Mouse (Mus musculus): ENCODE measurements around the gene 1700020D05Rik. TPM values are rescaled to one million over a fixed set of nuclear protein-coding genes. Genes with fewer than 3 reads are reported as not detected.

The 1700020D05Rik gene
- polyA plus RNA-seq (2012; ENCODE audit: insufficient read depth, insufficient read length, missing spikeins): 1.1 TPM in 1 of 2 replicates, not detected in the other

- Histone ChIP-seq H3K4me1 (ENCODE audit: control insufficient read depth, insufficient read depth, insufficient read length, low read length) (no peaks in the 10 kb centered on the region), H3K27ac (replicated peaks; ENCODE audit: low read depth, low read length) (no peak within 1 kb of the TSS), H3K4me3 (ENCODE audit: insufficient read depth, low read depth, low read length) (no peak within 1 kb of the TSS)
Measured at GRCm38 (mm10) chr19:5503687-5504086, at the start of gene 1700020D05Rik. TSS of gene 1700020D05Rik (minus strand) at chr19:5503787.

DNA sequence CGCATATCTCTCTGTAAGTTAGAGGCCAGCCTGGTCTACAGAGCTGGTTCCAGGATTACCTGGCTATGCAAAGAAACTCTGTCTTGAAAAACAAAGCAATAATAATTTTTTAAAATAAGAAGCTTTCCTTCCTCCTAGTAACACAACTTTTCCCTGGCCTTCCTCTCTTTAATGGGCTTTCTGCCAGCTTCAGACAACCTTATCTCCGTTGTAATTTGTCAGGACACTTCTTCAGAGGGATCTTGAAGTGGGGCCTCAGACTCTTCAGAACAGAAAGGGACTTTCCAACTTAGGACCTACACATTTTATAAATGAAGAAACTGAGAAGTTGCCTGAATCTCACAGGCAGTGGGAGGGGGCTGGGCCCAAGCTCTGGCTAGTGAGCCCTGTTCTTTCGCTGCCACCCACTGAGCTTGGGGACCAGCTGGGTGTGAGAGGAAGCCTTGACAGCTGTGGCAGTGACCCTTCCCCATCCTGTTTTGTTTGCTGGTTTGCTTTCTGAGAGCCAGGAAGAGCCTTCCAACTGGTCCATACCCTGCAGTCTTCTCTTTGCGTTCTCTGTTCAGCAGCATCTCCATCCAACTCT lies 44.0 kb upstream of the 1700020D05Rik start:
- H3K4me1 ChIP-seq (ENCODE audit: control insufficient read depth, insufficient read depth, insufficient read length, low read length): no peaks in the 10 kb centered on the region
- no peak overlapping the region for H3K27ac ChIP-seq (replicated peaks; ENCODE audit: low read depth, low read length)
- no peak overlapping the region for H3K4me3 ChIP-seq (ENCODE audit: insufficient read depth, low read depth, low read length)

DNA sequence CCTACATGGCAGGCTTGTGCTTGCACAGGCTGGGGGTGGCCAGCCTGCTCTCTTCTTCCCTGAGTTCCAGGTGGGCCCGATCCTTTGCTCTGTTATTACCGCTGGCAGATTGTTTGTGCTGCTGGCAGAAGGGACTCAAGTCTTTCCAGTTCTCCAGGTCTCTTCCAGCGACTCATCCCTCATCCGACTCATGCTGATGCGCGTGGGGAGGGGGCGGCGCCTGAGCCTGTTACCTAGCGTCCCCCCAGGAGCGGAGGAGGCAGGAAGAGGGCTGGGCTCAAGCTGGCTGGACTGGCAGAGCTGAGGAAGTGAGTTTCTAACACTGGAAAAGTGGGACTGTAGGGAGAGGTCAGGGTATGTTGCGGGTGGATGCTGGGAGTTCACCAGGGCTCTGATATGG lies 40.4 kb upstream of the 1700020D05Rik start:
- H3K4me1 ChIP-seq (ENCODE audit: control insufficient read depth, insufficient read depth, insufficient read length, low read length): no peaks in the 10 kb centered on the region
- no peak overlapping the region for H3K4me3 ChIP-seq (ENCODE audit: insufficient read depth, low read depth, low read length)
- no peak overlapping the region for H3K27ac ChIP-seq (replicated peaks; ENCODE audit: low read depth, low read length)

GRCm38 (mm10) chr19:5543362-5543761 lies 39.8 kb upstream of the 1700020D05Rik start:
- Histone ChIP-seq H3K4me3 (ENCODE audit: insufficient read depth, low read depth, low read length) (no peak overlapping the region), H3K4me1 (ENCODE audit: control insufficient read depth, insufficient read depth, insufficient read length, low read length) (no peaks in the 10 kb centered on the region), H3K27ac (replicated peaks; ENCODE audit: low read depth, low read length) (no peak overlapping the region)

DNA sequence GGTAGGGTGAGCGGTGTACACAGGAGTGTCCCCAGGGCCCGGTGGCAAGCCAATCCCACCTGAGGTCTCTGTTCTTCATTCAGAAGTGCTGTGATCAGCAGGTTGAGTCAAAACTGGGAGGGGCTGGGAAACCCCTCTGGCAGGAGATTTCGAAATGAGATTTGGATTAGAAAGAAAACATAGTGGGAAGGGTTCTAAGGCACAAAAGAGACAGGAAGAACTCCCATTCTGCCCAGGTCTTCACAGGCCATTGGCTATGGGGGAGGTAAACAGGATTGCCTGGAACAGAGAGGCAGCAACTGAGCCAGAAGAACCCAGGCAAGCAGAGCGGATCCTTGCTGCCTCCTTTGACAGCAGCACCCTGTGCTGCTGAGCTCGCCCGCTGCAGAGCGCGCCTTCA lies 35.2 kb upstream of the 1700020D05Rik start:
- no peak overlapping the region for H3K4me3 ChIP-seq (ENCODE audit: insufficient read depth, low read depth, low read length)
- no peaks in the 10 kb centered on the region for H3K4me1 ChIP-seq (ENCODE audit: control insufficient read depth, insufficient read depth, insufficient read length, low read length)
- no peak overlapping the region for H3K27ac ChIP-seq (replicated peaks; ENCODE audit: low read depth, low read length)

DNA sequence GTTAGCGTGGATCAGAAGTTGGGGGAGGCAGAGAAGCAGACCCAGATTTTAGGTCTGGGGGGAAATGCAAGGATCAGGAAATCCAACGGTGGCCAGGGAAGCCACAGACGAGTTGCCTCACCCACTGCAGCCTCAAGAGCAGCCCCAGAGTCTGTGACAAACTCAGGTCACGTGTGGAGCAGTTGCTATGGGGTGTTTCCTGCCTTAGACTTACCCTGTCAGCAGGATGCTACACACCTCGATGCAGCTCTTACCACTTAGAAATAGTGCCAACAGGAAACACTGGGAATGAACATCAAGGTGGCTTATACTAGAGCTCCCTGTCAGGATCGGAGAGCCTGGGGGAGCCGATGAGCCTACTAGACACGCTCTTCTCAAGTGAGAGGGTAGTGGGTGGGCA lies 28.9 kb upstream of the 1700020D05Rik start:
- no peak overlapping the region for H3K27ac ChIP-seq (replicated peaks; ENCODE audit: low read depth, low read length)
- no peak overlapping the region for H3K4me3 ChIP-seq (ENCODE audit: insufficient read depth, low read depth, low read length)
- H3K4me1 ChIP-seq (ENCODE audit: control insufficient read depth, insufficient read depth, insufficient read length, low read length): no peaks in the 10 kb centered on the region; the same call in 1 of the 2 replicates

DNA sequence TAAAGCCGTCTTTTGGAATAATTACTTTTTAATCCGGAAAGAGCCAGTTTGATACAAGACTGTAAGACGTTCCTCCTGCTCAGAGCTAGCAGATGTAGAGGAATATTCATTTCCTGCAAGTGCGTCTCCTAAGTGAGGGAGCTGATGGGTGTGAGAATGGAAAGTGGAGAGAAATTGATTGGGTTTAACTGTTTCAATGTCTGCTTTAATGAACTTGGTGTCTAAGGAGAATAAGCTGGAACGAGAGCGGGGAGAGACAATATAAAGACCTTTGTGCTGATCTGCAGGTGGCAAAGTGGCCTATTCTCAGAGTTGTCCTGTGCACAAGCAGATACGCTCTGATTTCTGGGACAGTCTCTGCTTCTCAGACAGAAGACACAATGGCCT lies 26.5 kb upstream of the 1700020D05Rik start:
- no peaks in the 10 kb centered on the region; the same call in 1 of the 2 replicates for H3K4me1 ChIP-seq (ENCODE audit: control insufficient read depth, insufficient read depth, insufficient read length, low read length)
- H3K27ac ChIP-seq (replicated peaks; ENCODE audit: low read depth, low read length): no peak overlapping the region
- no peak overlapping the region for H3K4me3 ChIP-seq (ENCODE audit: insufficient read depth, low read depth, low read length)

DNA sequence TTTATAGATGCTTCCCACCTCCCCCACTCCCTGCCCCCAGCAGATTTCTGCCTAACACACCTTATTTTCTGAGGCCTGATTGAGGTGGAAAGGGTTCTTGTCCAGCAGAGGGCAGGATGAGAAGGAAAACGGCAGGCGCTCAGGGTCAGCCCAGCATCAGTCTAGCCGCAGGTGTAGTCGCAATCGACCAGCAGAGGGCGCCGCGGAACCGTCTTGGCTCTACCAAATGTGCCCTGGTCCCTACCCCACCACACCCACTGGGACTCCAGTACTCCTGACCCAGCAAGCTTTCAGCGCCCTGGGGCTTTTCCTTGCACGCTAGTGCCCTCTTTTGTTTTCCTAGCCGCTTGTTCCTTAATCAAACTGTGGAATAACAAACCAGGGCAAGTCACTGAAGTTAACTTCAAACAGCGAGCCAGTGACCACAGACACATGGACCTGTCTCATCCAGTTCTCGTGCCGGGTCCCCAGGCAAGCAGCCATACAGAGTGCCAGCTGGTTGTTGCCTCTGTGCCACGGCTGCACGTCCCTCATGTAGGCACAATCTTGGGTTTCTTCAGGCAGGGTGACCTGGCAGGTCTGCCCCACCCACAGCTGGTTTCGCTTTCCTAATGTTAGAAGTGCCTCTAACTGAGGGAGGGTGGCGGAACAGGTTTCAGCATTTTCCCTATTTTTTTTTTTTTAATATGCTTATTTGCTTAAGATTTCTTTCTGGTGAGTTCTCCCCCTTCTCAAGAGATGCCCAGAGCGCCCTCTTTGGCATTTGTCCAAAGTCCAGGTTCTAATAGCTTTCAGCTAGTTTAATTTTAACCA lies 25.9 kb upstream of the 1700020D05Rik start:
- no peak overlapping the region for H3K27ac ChIP-seq (replicated peaks; ENCODE audit: low read depth, low read length)
- peak overlapping the region; percentile 39 for H3K4me3 ChIP-seq (ENCODE audit: insufficient read depth, low read depth, low read length)
- no peaks in the 10 kb centered on the region; the same call in 1 of the 2 replicates for H3K4me1 ChIP-seq (ENCODE audit: control insufficient read depth, insufficient read depth, insufficient read length, low read length)

DNA sequence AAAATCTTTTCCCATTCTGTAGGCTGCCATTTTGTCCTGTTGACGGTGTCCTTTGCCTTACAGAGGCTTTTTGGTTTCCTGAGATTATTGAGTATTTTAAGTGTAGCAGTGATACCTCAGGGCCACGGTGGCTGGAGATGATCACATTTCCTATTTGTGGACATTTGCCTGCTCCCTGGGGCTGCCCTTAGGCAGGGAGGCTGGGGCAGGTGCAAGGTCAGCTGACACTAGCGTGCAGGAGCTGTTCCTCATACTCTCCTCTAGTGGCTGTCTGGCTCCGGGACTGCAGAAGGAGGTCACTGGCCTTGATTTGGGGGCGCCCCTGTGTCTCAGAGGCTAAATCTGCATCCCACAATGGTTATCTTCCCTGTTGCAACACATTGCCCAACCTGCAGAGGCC lies 21.6 kb upstream of the 1700020D05Rik start:
- Histone ChIP-seq H3K4me1 (ENCODE audit: control insufficient read depth, insufficient read depth, insufficient read length, low read length) (no peaks in the 10 kb centered on the region; the same call in 1 of the 2 replicates), H3K27ac (replicated peaks; ENCODE audit: low read depth, low read length) (no peak overlapping the region), H3K4me3 (ENCODE audit: insufficient read depth, low read depth, low read length) (no peak overlapping the region)

- Histone ChIP-seq H3K27ac (replicated peaks; ENCODE audit: low read depth, low read length) (no peak overlapping the region), H3K4me1 (ENCODE audit: control insufficient read depth, insufficient read depth, insufficient read length, low read length) (no peaks in the 10 kb centered on the region), H3K4me3 (ENCODE audit: insufficient read depth, low read depth, low read length) (no peak overlapping the region)
Measured at GRCm38 (mm10) chr19:5518721-5519120, 15.1 kb upstream of the 1700020D05Rik start.

DNA sequence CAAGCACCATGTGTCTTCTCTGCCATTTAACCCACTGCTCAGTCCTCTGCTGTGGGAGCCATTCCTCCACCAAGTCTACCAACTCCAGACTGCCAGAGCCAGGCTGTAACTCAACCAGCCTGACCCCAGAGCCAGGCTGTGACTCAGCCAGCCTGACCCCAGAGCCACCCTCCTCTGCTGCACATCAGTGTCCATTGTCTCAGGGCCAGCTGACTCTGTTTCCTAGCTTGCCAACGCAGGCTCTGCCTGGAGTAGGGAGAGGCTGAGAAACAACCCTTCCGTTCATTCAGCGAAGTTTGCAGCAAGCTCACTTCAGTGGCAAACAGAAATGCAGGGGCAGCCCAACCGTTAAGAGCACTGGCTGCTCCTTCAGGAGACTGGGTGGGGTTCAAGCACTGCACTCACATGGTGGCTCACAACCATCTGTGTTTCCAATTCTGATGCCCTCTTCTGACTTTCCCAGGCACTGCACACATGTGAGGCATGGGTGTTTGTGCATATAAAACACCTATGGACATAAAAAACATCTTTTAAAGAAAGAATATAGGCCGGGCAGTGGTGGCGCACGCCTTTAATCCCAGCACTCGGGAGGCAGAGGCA lies 13.4 kb upstream of the 1700020D05Rik start:
- Histone ChIP-seq H3K4me3 (ENCODE audit: insufficient read depth, low read depth, low read length) (no peak overlapping the region), H3K27ac (replicated peaks; ENCODE audit: low read depth, low read length) (no peak overlapping the region), H3K4me1 (ENCODE audit: control insufficient read depth, insufficient read depth, insufficient read length, low read length) (peaks cover 6% of the 10 kb centered on the region)

GRCm38 (mm10) chr19:5515840-5516777 lies 12.5 kb upstream of the 1700020D05Rik start:
- Histone ChIP-seq H3K27ac (replicated peaks; ENCODE audit: low read depth, low read length) (no peak overlapping the region), H3K4me3 (ENCODE audit: insufficient read depth, low read depth, low read length) (no peak overlapping the region), H3K4me1 (ENCODE audit: control insufficient read depth, insufficient read depth, insufficient read length, low read length) (peaks cover 11% of the 10 kb centered on the region)

GRCm38 (mm10) chr19:5513005-5513349 lies 9.4 kb upstream of the 1700020D05Rik start:
- Histone ChIP-seq H3K4me3 (ENCODE audit: insufficient read depth, low read depth, low read length) (no peak overlapping the region), H3K4me1 (ENCODE audit: control insufficient read depth, insufficient read depth, insufficient read length, low read length) (peaks cover 11% of the 10 kb centered on the region), H3K27ac (replicated peaks; ENCODE audit: low read depth, low read length) (no peak overlapping the region)

DNA sequence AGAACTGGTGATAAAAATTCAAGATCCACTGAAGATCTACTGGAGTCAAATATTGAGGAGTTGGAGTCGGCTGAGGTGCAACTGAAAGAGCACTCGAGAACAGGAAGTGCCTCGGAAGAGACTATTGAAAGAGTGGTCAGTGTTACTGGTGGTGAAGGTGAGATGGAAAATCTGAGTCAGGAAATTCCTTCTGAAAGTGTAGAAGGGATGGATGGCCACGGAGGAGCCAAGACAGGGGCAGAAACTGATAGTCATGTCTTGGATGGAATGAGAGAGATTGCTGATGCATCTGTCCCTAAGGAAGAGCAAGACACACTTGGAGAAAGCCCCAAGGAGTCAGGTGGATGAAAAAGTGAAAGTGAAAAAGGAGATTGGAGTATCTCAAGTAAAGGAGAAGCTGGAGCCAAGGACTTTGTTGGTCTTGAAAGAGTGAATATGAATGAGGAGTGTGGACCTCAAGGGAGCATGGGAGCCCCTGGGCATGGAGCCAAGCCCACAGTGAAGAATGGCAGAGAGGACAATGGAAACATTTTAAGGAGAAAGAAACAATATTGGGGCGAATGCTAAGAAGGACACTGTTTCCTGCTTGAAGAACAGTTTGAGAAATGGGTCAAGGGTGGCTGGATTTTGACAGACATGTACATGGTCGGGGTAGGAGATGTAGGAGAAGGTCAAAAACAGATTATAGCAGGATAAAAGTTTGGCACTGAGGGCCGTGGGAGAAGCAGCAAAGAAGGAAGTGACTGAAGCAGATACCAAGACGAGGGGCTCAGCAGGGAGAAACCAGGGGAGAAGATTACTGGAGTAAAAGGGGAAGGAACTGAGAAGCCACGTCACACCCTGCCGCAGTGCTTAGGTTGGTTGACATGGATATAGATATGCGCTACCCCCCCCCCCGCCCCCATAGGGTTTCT lies 8.8 kb upstream of the 1700020D05Rik start:
- H3K4me3 ChIP-seq (ENCODE audit: insufficient read depth, low read depth, low read length): peak overlapping the region; percentile 31

More for the DNA sequence above, 8.8 kb upstream of the 1700020D05Rik start:
- Histone ChIP-seq H3K27ac (replicated peaks; ENCODE audit: low read depth, low read length) (peak overlapping the region; percentile 51), H3K4me1 (ENCODE audit: control insufficient read depth, insufficient read depth, insufficient read length, low read length) (peaks cover 11% of the 10 kb centered on the region)

All from brown adipose tissue, adult 24 weeks (tissue).